Mouse (Mus musculus) heart, postnatal 0 days (tissue): ENCODE results near the gene Ksr2.

Experiments used
- CTCF ChIP-seq: IDR thresholded peaks from 2 replicates; pipeline ENCODE4 v1.5.1; 2016; ENCODE audit warnings: antibody characterized with exemption, control low read depth, low read depth
- EP300 ChIP-seq: IDR thresholded peaks from 2 replicates; pipeline ENCODE4 v1.6.1; 2016; ENCODE audit warnings: antibody characterized with exemption, low read depth

GRCm38 (mm10) chr5:117504431-117504830 lies 90.6 kb downstream of the Ksr2 start:
- peak; percentile 31 for TF ChIP-seq CTCF
- TF ChIP-seq EP300: no peak
